Mouse (Mus musculus) urinary bladder, postnatal 4 days (tissue): ENCODE data around the gene Slc25a33.
"Not testable (repeated sequence)": the region's sequence is repeated elsewhere in the genome, so short reads cannot be mapped to it uniquely, and the experiment has no call there.

ENCODE experiments used
- DNase-seq, 2 experiments: peaks; one replicate each; pipeline ENCODE4 v3.0.0; 2021 to 2022; ENCODE audit warnings: low spot score in 2 of 2

The Slc25a33 gene

DNA sequence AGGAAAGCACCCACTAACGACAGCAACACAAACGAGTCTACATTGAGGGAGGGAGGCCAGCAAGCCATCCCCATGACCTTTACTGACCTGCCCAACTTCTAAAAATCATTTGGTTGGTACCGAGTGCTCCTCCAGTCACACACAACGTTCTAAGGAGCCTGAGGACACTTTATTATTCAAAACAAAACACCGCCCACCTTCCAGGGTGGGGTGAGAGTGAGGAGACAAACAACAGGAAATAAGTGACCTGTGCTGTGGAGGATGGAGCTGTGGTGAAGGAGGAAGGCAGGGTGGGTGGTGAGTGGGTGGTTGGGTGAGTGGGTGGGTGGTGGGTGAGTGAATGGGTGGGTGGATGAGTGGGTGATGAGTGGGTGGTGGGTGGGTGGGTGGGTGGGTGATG is 14.6 kb downstream of the Slc25a33 start:
- no peak for DNase-seq

DNA sequence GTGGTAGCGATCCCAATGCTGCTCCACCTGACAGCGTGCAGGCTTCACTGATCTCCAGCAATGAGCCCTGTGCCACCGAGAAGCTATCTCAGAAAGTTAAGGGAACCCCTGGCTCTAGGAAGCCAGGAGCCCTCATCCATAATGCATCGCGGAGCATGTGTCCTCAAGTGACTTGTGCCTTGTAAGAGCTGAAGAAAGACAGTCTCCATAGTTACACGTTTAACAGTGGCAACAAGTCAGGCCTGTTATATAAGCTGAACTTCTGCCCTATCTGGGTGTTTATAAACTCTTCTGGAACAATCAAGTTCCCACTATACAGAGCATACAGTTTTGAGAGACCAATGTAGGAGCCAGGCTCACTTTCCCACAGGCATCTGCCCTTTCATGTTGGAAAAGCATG is 15.7 kb downstream of the Slc25a33 start:
- no peak for DNase-seq

- DNase-seq = not testable (repeated sequence)
These were observed 17.5 kb downstream of the Slc25a33 start for GRCm38 (mm10) chr4:149756546-149756945.

- DNase-seq = no peak
These were observed 21.2 kb downstream of the Slc25a33 start for GRCm38 (mm10) chr4:149752836-149753235.

- no peak for DNase-seq
These were observed 21.8 kb downstream of the Slc25a33 start for GRCm38 (mm10) chr4:149752124-149752799.

GRCm38 (mm10) chr4:149750671-149751070 is 23.4 kb downstream of the Slc25a33 start:
- no peak for DNase-seq

GRCm38 (mm10) chr4:149749663-149750015 is 24.4 kb downstream of the Slc25a33 start:
- not testable (repeated sequence) for DNase-seq

GRCm38 (mm10) chr4:149749003-149749662 is 24.9 kb downstream of the Slc25a33 start:
- DNase-seq = no peak

DNA sequence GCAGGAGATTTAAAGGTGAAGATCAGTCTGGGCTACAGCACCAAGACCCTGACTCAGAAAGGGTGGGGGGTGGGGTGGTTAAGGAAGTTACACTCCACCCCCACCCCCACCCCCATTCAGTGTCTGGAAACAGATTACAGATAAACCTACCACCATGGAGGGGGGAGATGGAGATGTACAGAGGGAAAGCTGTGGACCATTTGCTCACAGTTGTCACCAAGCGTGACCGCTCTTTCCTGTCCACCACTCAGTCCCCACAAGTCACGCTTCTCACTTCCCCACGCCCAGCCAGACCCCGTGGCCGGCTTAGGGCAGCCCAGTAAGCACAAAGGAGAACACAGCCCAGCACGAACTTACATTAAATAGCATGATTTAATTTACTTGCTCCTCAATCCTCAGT is 30.0 kb downstream of the Slc25a33 start:
- DNase-seq = no peak

DNA sequence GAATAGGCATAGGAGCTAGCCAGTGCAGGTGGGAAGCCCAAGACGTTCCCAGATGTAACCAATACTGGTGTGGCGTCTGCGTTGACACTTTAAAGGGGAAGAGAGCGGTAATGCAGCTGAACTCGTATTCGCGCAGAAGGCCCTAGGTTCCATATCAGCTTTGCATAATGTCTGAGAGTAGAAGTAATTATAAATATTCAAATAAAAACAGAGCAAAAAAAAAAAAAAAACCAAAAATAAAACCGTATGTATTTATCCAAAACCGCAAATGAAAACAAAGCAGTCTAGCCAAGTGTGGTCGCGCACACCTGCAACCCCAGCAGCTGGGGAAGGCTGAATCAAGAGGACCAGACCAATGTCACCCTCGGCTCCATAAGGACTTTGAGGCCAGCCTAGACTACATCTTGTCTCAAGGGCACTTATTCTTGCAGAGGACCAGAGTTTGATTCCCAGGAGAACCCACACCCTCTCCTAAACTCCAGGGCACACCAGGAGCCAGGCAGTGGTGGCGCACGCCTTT is 32.0 kb downstream of the Slc25a33 start:
- DNase-seq = no peak

GRCm38 (mm10) chr4:149740301-149740700 is 33.8 kb downstream of the Slc25a33 start:
- DNase-seq = no peak

- no peak for DNase-seq
These were observed 34.6 kb downstream of the Slc25a33 start for GRCm38 (mm10) chr4:149739478-149739877.

- DNase-seq = peak; percentile 90 to 95
These were observed 36.4 kb downstream of the Slc25a33 start, which contains the start of gene Tmem201 for GRCm38 (mm10) chr4:149737383-149738324. Tmem201 (minus strand) TSS chr4:149738044.

GRCm38 (mm10) chr4:149736581-149736980 is 37.5 kb downstream of the Slc25a33 start:
- DNase-seq = no peak

- DNase-seq = no peak
These were observed 38.3 kb downstream of the Slc25a33 start for GRCm38 (mm10) chr4:149735624-149736250.

- no peak for DNase-seq
These were observed 39.2 kb downstream of the Slc25a33 start for GRCm38 (mm10) chr4:149734730-149735475.

- DNase-seq = no peak
These were observed 39.8 kb downstream of the Slc25a33 start for GRCm38 (mm10) chr4:149734246-149734645.

DNA sequence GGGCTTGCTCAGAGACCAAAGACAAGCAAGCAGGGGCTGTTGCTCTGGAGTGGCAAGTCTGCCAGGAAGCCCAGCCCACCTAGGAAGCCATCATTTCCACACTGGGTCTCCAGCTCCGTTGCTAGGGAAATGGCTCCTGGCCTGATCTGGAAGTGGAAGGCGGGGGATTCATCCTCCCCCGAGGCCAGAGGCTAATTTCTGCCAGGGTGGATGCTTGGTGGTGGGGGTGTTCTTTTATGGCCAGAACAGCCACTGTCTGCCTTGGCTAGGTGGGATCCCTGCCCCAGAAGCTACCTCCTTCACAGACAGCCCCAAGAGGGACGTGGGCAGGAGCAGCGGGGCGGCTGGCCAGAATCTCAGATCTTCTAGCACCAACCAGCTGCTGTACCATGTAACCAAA is 40.3 kb downstream of the Slc25a33 start:
- DNase-seq = no peak

GRCm38 (mm10) chr4:149732800-149733199 is 41.3 kb downstream of the Slc25a33 start:
- DNase-seq = no peak

GRCm38 (mm10) chr4:149732313-149732712 is 41.8 kb downstream of the Slc25a33 start:
- no peak for DNase-seq

DNA sequence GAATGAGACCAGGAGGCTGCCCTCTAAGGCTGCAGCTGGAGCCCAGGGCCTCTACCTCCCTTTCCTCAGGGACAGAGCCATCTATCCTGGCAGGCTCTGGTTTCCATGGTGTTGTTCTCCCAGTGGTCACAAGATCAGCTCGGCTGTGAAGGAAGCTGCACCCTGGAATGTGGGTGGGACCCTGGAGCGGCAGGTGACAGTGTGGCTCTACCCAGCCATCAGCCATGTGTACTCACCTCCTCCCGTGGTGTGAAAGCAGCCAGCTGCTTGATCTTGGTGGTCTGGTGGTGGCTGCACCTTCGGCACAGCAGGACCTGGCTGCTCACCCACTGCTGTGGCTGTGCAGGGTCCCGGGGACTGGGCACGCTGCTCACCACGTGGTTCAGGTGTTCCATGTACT is 43.2 kb downstream of the Slc25a33 start:
- DNase-seq = no peak
